Mouse (Mus musculus) adrenal gland, adult 8-10 months (tissue): Measurements from ENCODE around the gene Zfp992. TPM values are rescaled to one million over a fixed set of nuclear protein-coding genes. Genes with fewer than 3 reads are reported as not detected.
"Not testable (repeated sequence)": the region's sequence is repeated elsewhere in the genome, so short reads cannot be mapped to it uniquely, and the experiment has no call there.

Experiments
- DNase-seq: peaks from one replicate; pipeline ENCODE4 v3.0.0; 2022
- total RNA-seq, 4 experiments: library from RNA; stranded (reverse); gene quantifications; 2 replicates each; pipeline ENCODE4 v1.2.4; 2022

Gene Zfp992
- 1 to 10 TPM; 2.6 to 5.4 (median 4.6) TPM for total RNA-seq

DNA sequence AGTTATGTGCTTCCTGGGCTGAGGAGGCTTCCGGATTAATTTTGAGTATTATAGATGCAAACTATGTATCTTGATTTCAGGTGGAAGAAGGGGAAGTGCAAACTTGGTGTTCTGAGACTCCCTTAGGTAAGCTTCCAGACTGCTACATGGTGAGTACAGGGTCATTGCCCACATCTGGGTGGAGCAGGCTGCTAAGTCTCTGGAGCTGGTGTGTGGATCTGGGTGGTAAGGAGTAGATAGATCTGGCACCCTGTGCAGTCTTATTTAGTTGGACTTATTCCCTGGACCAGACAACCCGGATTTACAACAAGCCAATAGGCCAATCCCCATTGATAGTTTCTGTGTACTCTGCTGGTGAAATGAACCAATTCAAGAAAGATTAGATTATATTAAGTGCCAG is at the start of gene Zfp992:
Gene Zfp992 (plus strand): TSS at position 74 of the 400 bp plus-strand sequence.
- not testable (repeated sequence) for DNase-seq

DNA sequence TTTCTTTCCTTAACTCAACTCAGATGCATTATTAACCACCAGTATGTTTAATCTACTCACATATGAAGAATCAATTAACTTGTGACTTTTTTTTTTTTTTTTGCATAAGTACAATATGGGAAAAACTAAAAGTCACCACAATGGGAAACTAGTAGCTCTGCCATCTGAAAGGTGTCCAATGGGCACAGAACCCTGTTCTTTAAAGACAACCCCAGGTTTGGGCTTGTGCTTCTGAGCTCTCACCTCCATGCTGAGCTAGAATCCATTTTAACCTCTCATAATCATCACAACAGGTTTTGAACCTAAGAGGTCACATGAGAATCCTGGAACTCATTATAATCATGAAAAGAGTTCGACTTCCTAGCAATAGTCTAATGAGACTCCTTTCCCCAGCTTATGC is 19.4 kb upstream of the Zfp992 start:
- DNase-seq = not testable (repeated sequence)

DNA sequence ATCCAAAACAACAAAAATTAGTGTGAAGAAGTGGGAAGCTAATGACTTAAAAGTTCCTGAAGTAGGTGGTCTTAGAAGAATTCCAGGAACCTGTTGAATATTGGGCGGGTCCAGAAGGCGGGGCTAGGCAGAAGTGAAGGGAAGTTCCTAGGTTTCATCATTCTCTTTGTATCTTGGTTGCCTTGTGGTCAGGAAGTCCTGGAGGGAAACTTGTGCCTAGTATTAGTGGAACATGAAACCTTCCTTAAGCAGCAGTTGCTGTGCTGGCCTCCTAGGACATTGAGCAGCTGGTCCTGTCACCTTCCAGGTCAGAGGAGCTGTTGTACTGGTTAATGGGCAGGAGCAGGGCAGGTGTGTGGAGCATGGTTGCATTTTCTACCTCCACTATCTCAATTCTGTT is 17.9 kb upstream of the Zfp992 start:
- DNase-seq = not testable (repeated sequence)

DNA sequence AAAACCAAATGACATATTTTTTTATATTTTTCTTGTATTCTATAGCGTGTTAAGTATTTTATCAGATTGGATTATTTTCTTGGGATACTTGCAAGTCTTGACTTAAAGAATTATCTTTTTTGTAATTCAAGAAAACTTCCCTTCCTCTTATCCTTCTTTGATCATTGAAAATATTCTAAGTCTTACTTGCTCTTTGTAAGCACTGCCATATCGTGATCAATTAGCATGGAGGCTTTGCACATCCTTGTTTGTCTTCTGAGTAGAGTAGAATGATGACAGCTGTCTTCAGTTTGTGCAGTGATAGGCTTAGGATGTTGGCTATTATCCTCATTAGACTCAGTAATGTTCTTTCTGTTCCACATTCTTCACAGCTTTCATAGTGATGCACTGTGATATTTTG is 13.3 kb upstream of the Zfp992 start:
- DNase-seq = not testable (repeated sequence)

DNA sequence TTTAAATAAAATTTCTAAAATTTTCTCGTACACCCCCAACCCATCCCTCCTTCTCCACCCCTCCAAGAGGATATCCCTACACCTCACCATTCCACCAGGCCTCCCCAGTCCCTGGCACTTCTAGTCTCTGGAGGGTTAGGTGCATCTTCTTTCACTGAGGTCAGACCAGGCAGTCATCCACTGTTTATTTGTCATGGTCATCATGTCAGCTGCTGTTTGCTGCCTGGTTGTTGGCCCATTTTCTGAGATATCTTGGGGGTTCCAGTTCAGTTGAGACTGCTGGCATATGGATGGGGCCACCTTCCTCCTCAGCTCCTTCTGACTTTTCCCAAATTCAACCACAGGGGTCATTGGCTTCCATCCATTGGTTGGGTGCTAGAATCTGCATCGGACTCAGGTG is 11.6 kb upstream of the Zfp992 start:
- DNase-seq = not testable (repeated sequence)

GRCm38 (mm10) chr4:146444345-146444744 is 4.5 kb upstream of the Zfp992 start:
- not testable (repeated sequence) for DNase-seq

- not testable (repeated sequence) for DNase-seq
Observed at GRCm38 (mm10) chr4:146445121-146445520, 3.7 kb upstream of the Zfp992 start.

DNA sequence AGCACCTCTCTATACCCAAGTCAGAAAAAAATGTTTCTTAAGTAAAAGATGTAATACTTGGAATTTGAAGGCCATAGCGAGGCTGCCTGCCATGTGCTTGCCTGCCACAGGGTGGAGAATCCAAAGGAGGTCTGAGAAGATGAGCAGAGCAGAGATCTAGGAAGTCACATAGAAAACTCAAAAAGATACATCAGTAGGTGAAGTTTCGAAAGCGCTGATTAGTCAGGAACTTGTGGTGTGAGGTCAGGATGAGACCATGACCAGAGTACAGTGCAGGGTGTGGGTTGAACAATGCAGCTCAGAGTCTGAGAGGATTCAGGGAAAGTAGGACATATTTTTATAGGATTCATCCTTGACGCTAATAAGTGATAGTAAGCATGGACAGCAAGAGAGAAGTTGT is 2.7 kb upstream of the Zfp992 start:
- DNase-seq = not testable (repeated sequence)

DNA sequence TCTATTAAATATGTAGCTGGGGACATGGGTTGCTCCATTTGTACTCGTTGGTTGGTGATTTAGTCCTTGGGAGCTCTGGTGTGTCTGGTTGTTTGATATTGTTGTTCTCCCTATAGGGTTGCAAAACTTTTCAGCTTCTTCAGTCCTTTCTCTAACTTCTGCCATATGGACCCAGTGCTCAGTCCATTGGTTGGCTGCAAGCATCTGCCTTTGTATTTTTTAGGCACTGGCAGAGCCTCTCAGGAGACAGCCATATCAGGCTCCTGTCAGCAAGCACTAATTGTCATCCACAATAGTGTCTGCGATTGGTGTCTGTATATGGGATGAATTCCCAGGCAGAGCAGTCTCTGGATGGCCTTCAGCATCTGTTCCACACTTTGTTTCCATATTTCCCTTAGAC is 1.8 kb upstream of the Zfp992 start:
- not testable (repeated sequence) for DNase-seq

DNA sequence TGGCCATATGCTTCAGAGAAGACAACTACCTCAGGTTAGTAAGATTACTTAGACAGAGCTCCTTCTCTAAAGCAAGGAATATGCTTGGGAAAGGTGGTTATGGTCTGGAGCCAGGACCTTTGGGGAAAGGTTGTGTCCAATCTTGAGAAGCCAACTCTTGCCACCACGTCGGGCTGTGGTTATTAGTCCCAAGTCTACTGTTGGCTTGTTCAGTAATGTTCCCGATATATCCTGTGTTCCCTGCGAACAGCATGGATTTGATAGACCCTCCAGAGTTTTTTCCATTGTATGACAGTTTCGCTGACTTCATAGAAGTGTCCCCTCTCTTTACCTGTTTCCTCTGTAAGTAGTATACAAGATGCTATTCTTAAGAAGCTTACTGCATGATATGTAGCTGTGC is 888 bp downstream of the Zfp992 start:
- not testable (repeated sequence) for DNase-seq

- not testable (repeated sequence) for DNase-seq
Observed at GRCm38 (mm10) chr4:146452576-146452975, 3.8 kb downstream of the Zfp992 start.

- not testable (repeated sequence) for DNase-seq
Observed at GRCm38 (mm10) chr4:146454170-146454569, 5.3 kb downstream of the Zfp992 start.

DNA sequence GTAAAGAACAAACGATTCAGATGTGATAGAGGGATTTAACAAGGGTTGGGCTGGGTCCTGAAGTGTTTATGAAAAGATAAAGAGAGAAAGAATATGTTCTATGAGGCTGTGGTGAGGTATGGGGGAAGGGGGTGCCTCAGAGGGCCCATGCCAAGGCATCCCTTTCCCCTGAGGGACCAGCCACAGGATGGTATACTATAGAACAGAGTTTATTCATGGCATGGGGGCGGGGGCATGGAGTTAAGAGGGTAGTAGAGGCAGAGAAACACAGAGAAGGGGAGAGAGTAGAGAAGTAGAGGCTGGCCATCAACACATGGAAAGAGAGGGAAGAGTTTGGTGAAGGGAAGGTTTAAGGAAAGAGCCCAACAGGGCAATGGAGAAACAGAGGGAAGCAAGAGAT is 6.1 kb downstream of the Zfp992 start:
- DNase-seq = no peak

DNA sequence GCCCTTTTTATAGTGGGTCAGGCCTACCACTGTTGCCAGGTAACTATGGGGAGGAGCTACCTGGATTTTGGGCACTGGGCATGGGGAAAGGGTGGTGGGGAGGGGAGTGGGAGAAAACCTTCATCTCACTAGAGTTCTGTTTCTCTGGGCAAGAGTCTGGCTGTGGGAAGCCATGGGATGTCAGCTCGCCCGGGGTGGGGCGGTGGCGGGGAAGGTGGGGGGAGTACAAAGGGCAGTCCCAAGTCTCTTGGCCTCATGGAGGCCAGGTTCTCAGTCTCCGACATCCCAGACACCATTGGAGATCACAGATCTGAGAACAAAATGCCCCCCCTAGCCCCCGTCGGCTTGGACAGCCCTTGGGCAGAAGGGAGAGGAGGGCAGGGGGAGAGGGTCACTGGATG is 6.5 kb downstream of the Zfp992 start:
- no peak for DNase-seq

DNA sequence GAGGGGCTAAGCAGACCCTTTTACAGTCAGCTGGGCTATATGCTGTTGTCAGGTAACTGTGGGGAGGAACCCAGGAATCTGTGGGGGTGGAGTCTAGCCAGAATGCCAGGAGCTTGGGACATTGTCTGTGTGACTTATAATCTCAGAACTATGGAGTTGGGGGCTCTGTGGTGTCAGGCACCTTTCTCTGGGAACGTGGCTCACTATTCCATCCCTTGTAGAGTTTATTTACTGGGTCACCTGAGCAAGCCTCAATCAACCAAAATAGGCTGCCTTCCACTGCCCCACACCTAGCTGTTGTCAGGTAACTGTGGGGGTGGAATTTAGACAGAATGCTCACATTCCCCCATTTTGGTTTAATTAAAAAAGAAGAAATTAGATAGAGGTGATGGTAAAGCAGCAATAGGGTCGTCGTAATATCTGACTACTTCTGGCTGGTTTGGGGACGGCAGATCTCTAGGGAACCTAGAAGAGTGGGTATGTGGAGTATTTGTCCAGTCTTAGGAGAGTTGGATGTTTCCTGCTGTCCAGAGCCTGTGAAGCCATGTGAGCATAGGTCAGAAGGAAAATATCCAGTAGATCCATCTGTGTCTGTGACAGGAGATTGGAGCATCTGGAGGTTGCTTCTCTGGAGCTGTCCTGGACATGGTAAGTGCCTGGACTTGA is 7.4 kb downstream of the Zfp992 start:
- no peak for DNase-seq

GRCm38 (mm10) chr4:146457126-146457525 is 8.3 kb downstream of the Zfp992 start:
- DNase-seq = no peak

GRCm38 (mm10) chr4:146457720-146458119 is 8.9 kb downstream of the Zfp992 start:
- DNase-seq = no peak

DNA sequence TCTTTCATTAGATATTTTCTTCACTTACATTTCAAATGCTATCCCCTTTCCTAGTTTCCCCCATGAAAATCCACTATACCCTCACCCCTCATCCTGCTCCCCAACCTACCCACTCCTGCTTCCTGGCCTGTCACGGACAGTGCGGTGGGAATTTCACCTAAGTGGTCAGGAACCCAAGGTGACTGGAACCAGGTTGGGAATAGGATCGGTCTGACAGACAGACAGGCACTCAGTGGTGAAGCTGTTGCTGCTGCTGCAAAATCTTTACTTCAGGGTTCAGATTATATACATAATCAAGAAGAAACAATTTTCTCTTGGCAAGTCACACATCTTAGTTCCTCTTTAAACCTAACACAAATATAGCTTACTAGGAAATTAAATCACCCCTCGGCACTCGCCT is 11.0 kb downstream of the Zfp992 start:
- DNase-seq = not testable (repeated sequence)

DNA sequence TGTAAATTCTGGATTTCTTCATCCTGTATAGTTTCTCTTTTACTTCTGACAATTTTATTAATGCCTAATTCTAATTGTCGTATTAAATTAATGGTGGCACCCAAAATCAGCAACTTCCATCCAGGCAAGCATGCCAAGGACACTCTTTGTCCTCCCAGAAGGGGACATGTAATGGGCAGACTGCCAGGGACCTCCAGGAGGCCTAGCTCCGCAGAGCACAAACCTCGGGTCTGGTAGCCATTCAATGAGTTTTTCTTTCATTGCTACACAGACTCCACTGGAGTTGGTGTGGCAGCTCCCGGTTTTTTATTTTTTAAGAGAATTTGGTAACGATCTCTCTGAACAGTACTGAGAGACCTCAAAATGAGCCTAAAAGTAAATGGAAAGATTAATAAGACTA is 11.9 kb downstream of the Zfp992 start:
- not testable (repeated sequence) for DNase-seq

DNA sequence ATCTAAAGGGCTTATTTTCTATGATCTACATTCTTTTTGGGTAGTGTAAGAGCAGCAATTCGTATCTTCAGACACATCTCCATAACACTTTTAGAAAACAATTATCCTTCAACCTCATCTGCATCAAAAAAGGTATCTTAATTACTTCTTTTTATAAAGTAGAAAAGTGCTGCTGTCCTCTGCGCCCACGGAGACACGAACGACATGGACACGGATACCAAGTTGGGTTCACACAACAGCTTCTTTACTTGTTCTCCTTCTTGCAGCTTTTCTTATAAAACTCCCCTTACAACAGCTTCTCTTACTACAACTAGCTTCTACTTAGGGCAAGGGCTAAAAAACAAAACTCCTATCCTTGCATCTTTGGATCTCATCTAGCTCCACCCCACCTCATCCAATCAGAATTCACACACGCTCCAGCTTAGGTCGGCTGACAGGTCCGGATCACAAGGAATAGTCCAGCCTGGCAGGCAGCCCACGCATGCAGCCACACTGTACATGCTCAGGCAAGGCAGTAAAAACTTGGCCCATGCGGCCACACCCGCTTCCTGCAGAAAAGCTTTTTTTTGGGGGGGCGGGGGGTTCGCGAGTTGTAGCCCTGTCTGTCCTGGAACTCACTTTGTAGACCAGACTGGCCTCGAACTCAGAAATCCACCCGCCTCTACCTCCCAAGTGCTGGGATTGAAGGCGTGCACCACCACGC is 15.0 kb downstream of the Zfp992 start:
- not testable (repeated sequence) for DNase-seq

DNA sequence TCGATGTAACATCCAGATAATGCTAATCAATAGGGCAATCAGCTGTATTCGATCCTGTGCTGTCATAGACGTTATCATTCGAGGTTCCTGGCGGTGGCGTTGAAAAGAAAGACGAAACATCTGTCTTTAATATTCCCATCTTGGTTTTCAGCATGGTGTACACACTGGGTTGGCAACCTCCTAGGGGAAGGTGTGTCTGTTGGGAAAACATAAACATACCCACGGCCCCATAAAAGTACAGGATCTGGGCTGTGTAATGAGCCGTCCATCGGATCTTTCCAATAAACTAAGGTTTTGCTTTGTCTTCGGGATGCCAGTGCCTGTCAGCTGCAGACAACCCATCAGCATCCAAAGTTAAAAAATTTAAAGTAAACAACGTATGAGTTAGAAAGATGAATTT is 21.2 kb downstream of the Zfp992 start:
- not testable (repeated sequence) for DNase-seq

DNA sequence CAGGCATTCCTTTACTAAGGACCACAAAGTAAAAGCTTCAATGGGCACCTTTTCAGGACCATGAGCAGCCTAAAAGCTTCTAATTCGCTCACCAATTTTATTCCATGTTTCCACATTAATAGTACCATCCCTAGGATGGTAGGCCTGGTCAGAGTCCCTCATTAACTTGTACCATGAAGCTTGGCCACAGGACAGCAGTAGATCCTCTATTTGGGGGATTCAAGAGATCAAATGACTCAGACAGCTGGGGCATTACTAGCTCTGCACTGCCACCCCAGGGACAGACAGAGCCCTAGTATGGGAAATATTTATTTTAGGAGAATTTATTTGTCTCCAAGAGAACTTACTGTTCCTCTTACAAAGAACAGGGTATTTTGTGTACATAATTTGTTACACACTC is 25.4 kb downstream of the Zfp992 start:
- not testable (repeated sequence) for DNase-seq

GRCm38 (mm10) chr4:146474716-146475676 is 26.2 kb downstream of the Zfp992 start:
- not testable (repeated sequence) for DNase-seq
